Mouse (Mus musculus) E14TG2a.4 (cell line): Measurements from ENCODE around the gene Ssbp2.

Experiments used
- CTCF ChIP-seq: conservative IDR thresholded peaks from 2 replicates; pipeline ENCODE4 v1.5.1; 2014; ENCODE audit warnings: low read length
- NANOG ChIP-seq: IDR thresholded peaks from 2 replicates; pipeline ENCODE4 v1.6.1; 2014; ENCODE audit warnings: borderline replicate concordance, low read length, mixed read lengths

DNA sequence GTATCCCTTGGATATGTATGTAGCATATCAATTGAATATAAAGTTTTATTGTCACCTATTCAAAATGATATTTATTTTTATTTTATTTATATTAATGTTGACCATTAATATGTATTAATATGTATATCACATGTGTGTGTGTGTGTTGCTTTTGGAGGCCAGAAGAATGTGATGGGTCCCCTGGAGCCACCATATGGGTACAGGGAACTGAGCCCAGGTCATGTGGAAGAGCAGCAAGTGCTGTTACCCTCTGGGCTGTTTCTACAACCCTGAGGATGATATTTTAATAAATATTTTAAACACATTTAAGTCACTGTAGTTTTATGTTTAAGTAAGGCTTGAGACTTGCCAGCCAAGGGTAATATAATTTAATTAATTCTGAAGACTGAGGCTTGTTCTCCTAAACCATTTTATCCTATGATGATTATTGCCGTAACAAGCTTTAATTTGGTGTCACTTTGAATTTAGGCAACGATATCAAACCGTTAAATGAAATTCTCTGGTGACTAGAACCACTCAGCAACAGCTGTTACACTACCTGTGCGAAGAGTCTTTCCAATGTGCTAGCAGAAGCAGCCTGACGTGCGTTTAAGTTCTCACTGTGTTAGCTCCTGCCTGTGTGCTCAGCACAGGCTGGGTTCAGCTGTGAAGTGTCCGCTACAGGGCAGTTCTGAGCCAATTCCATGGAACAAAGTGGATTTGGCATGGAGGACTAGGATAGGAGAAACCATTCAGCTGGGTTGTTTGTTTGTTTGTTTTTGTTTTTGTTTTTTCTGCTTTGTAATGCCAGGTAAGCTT is 145.2 kb downstream of the Ssbp2 start:
- no peak for TF ChIP-seq CTCF
- TF ChIP-seq NANOG: no peak
